Mouse (Mus musculus) erythroblast, embryonic 14.5 days (primary cell): Measurements from ENCODE around the gene Tmem88.

ENCODE experiments used
- GATA1 ChIP-seq: IDR thresholded peaks from 2 replicates; pipeline ENCODE4 v1.6.1; 2012; ENCODE audit warnings: low read length, inconsistent platforms, mixed read lengths
- TAL1 ChIP-seq: IDR thresholded peaks from 3 replicates; pipeline ENCODE4 v1.6.1; 2012; ENCODE audit warnings: low read length, inconsistent platforms, mixed read lengths

DNA sequence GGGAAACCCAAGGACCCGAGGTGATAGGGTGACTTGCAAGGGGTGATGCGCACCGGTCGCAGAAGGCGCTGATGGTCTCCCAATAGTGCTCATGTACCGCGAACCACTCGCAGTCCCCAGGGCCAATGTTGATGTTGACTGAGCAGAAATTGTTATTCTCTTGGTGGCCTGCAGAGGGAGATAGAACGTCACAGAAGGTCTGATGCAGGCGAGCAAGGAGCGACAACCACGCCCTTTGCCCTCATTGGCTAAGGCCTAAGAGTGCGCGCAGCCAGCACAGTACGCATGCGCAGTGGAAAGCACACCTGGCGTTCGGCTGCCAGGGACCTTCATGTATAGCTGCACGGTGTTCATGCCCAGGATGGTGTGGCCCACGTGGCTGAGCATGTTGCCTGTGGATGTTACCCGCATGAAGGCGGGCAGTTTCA is 3.2 kb upstream of the Tmem88 start:
- TF ChIP-seq GATA1 (no peak), TAL1 (no peak)
